Mouse (Mus musculus) brown adipose tissue, adult 24 weeks (tissue): Measurements from ENCODE around the gene Crygf. TPM values are rescaled to one million over a fixed set of nuclear protein-coding genes. Genes with fewer than 3 reads are reported as not detected.
"Not testable (repeated sequence)": the region's sequence is repeated elsewhere in the genome, so short reads cannot be mapped to it uniquely, and the experiment has no call there.

Experiments
- H3K27ac ChIP-seq: fragments of 200-500 bp; replicated peaks from 2 replicates; pipeline ENCODE4 v1.5.1; 2012; ENCODE audit warnings: low read depth, mild to moderate bottlenecking, low read length
- H3K4me1 ChIP-seq: fragments of 200-500 bp; 2 replicates; pipeline ENCODE4 v1.6.1; 2012; ENCODE audit warnings: low read length, mixed read lengths; ENCODE audit not compliant: control insufficient read depth, insufficient read depth, insufficient read length
- H3K4me3 ChIP-seq: fragments of 200-500 bp; 2 replicates; pipeline ENCODE4 v1.5.1; 2012; ENCODE audit warnings: low read depth, mild to moderate bottlenecking, low read length, moderate library complexity; ENCODE audit not compliant: insufficient read depth
- polyA plus RNA-seq: library from polyadenylated mRNA; stranded (reverse); fragments of >200 nt; gene quantifications from 2 replicates; pipeline ENCODE4 v1.2.4, GENCODE M21; 2012; ENCODE audit not compliant: missing spikeins, insufficient read depth, insufficient read length

The Crygf gene
- not detected in 2 replicates for polyA plus RNA-seq

- Histone ChIP-seq H3K4me1 (no peaks in the 10 kb centered on the region), H3K27ac (no peak within 1 kb of the TSS), H3K4me3 (no peak within 1 kb of the TSS)
Observed at GRCm38 (mm10) chr1:65926294-65926693, at the start of gene Crygf. TSS of gene Crygf (plus strand) at chr1:65926520.

GRCm38 (mm10) chr1:65925361-65926210 lies 734 bp upstream of the Crygf start:
- no peak overlapping the region for H3K27ac ChIP-seq
- H3K4me3 ChIP-seq, result no peak overlapping the region
- H3K4me1 ChIP-seq, result no peaks in the 10 kb centered on the region

GRCm38 (mm10) chr1:65926696-65927095 lies 376 bp downstream of the Crygf start:
- H3K4me1 ChIP-seq, H3K4me3 ChIP-seq, H3K27ac ChIP-seq: not testable (repeated sequence)

GRCm38 (mm10) chr1:65930055-65930454 lies 3.7 kb downstream of the Crygf start:
- Histone ChIP-seq H3K27ac (no peak overlapping the region), H3K4me1 (no peaks in the 10 kb centered on the region), H3K4me3 (no peak overlapping the region)

GRCm38 (mm10) chr1:65932091-65932812 lies 5.9 kb downstream of the Crygf start:
- H3K27ac ChIP-seq, result no peak overlapping the region
- no peaks in the 10 kb centered on the region for H3K4me1 ChIP-seq

More at GRCm38 (mm10) chr1:65932091-65932812, 5.9 kb downstream of the Crygf start:
- no peak overlapping the region for H3K4me3 ChIP-seq

Other genes with a start within 250 kb of the Crygf start
- gene Map2, start 248.8 kb downstream of the Crygf start, polyA plus RNA-seq, result 1.9 and 3.6 TPM in 2 replicates